27 mouse cellular contexts compared by ENCODE assay signal in genomic region chr17:45903294-45903693, GRCm38 (mm10).
A peak's percentile ranks its signal among the peaks of the same experiment; 100 is the strongest.
DNase-seq lines count a peak whose midpoint lies in the region; ATAC-seq lines count a peak whose summit lies in the region.
"Had no signal": no experiment of that assay in that cellular context is flagged by ENCODE, and none has a peak within 500 bp of the region (broad histone marks: within the 10 kb centered on the region; RNA-seq: fewer than 3 reads in every experiment).

No protein-coding gene starts in this region.

- ATAC-seq in heart, embryonic 16.5 days (replicated peaks; ENCODE audit: extremely low read depth, insufficient read depth, low FRiP score): peak; percentile 73
- ATAC-seq: CD4-positive, CD25-positive, alpha-beta regulatory T cell, adult 4 months; forebrain, embryonic 15.5 days; inflammation-experienced regulatory T-cells, adult 6 months; midbrain, embryonic 15.5 days had no signal

- intact Hi-C loops in gastrocnemius, postnatal 14 days (cut with DNase I; ENCODE audit: low total_unique reads): no loop called here

- H3K27me3 ChIP-seq in heart, embryonic 10.5 days (ENCODE audit: insufficient read depth, poor library complexity, severe bottlenecking): no peaks in the 10 kb centered on the region
- no peaks in the 10 kb centered on the region for H3K27me3 ChIP-seq in heart, embryonic 16.5 days (ENCODE audit: control insufficient read depth, insufficient read depth, low read length)
- H3K27me3 ChIP-seq: forebrain, embryonic 15.5 days; hindbrain, embryonic 15.5 days; limb, embryonic 13.5 days; lung, embryonic 15.5 days; midbrain, embryonic 15.5 days had no signal

- no peaks in the 10 kb centered on the region for H3K9me3 ChIP-seq in heart, embryonic 10.5 days
- no peaks in the 10 kb centered on the region for H3K9me3 ChIP-seq in heart, embryonic 16.5 days (replicated peaks; ENCODE audit: control insufficient read depth, low read length)
- H3K9me3 ChIP-seq: forebrain, embryonic 15.5 days; hindbrain, embryonic 15.5 days; lung, embryonic 15.5 days; midbrain, embryonic 10.5 days; midbrain, embryonic 15.5 days had no signal

- H3K4me3 ChIP-seq in heart, embryonic 10.5 days: no peak overlapping the region
- no peak overlapping the region for H3K4me3 ChIP-seq in heart, embryonic 16.5 days (ENCODE audit: low read length)
- H3K4me3 ChIP-seq: forebrain, embryonic 15.5 days; hindbrain, embryonic 15.5 days; kidney, embryonic 15.5 days; left cerebral cortex, adult 2 months; limb, embryonic 13.5 days; lung, embryonic 15.5 days; midbrain, embryonic 10.5 days; midbrain, embryonic 15.5 days had no signal

- WGBS in heart, embryonic 10.5 days: 47% methylated on average over 9 of the region's 9 CpGs
- WGBS in heart, embryonic 16.5 days: 44% methylated on average over 9 of the region's 9 CpGs

- peak overlapping the region; percentile 73 for H3K27ac ChIP-seq in heart, embryonic 10.5 days
- H3K27ac ChIP-seq in heart, embryonic 16.5 days (ENCODE audit: low read length): peak overlapping the region; percentile 35; the same call in 1 of the 2 replicates
- H3K27ac ChIP-seq: forebrain, embryonic 15.5 days; hindbrain, embryonic 15.5 days; kidney, embryonic 15.5 days; left cerebral cortex, adult 2 months; limb, embryonic 13.5 days; lung, embryonic 15.5 days; midbrain, embryonic 10.5 days; midbrain, embryonic 15.5 days; stomach, postnatal 0 days had no signal

- H3K4me1 ChIP-seq in heart, embryonic 10.5 days: peaks cover 35% of the 10 kb centered on the region
- 0 out of 2 replicates have a peak, but pooled peaks cover 7% of the 10 kb centered on the region for H3K4me1 ChIP-seq in heart, embryonic 16.5 days (ENCODE audit: control insufficient read depth, insufficient read depth, low read length)
- H3K4me1 ChIP-seq: forebrain, embryonic 15.5 days; lung, embryonic 15.5 days; midbrain, embryonic 15.5 days had no signal

- H3K4me2 ChIP-seq in heart, embryonic 16.5 days (ENCODE audit: low read depth, low read length): no peak overlapping the region
- H3K4me2 ChIP-seq: forebrain, embryonic 15.5 days; hindbrain, embryonic 15.5 days; kidney, embryonic 15.5 days; limb, embryonic 13.5 days; liver, embryonic 11.5 days; lung, embryonic 15.5 days; midbrain, embryonic 15.5 days had no signal

- peak; percentile 97 for DNase-seq in heart, adult 11 months
- no peak for DNase-seq in heart, adult 8-10 months (ENCODE audit: low spot score)
- DNase-seq in gastrocnemius, postnatal 14 days: peak; percentile 45
- no peak for DNase-seq in heart, embryonic 10.5 days (ENCODE audit: low spot score)
- no peak for DNase-seq in layer of hippocampus, postnatal 25 days (ENCODE audit: extremely low spot score in 1 of 2, low spot score in 1 of 2)
- no peak for DNase-seq in adrenal gland, postnatal 10 days
- DNase-seq: adrenal gland, postnatal 25 days; cerebellum, adult 18-20 months; cerebellum, postnatal 10 days; kidney, adult 18-20 months; kidney, postnatal 25 days; right cerebral cortex, adult 18-20 months; thymus, adult 18-20 months; thymus, postnatal 25 days had no signal

- no peaks in the 10 kb centered on the region for H3K36me3 ChIP-seq in heart, embryonic 10.5 days
- no peaks in the 10 kb centered on the region for H3K36me3 ChIP-seq in heart, embryonic 16.5 days (ENCODE audit: control insufficient read depth, insufficient read depth)
- H3K36me3 ChIP-seq: forebrain, embryonic 15.5 days; hindbrain, embryonic 15.5 days; kidney, embryonic 15.5 days; limb, embryonic 13.5 days; lung, embryonic 15.5 days; midbrain, embryonic 10.5 days; midbrain, embryonic 15.5 days had no signal

- H3K9ac ChIP-seq in heart, embryonic 16.5 days (ENCODE audit: low read length): no peak overlapping the region
- H3K9ac ChIP-seq: forebrain, embryonic 15.5 days; hindbrain, embryonic 15.5 days; kidney, embryonic 15.5 days; limb, embryonic 13.5 days; lung, embryonic 15.5 days; midbrain, embryonic 15.5 days had no signal

Comparison
In these comparisons a context has a peak if more than half of its experiments do, and no peak if none do; other contexts are left out.
1. DNase-seq: peak in heart, adult 11 months (single experiment) and gastrocnemius, postnatal 14 days (single experiment); none in heart, adult 8-10 months (single experiment), heart, embryonic 10.5 days (single experiment), layer of hippocampus, postnatal 25 days (0 of 2) and adrenal gland, postnatal 10 days (single experiment).